Mouse (Mus musculus) brain, adult 10 weeks (tissue): ENCODE results near the gene Smox. TPM values are rescaled to one million over a fixed set of nuclear protein-coding genes. Genes with fewer than 3 reads are reported as not detected.

ENCODE experiments used
- polyA plus RNA-seq: library from polyadenylated mRNA; stranded (reverse); fragments of 350-450 nt; fragmentation: Illumina TruSeq; extraction: RNeasy Lipid Tissue Mini Kit (QIAGEN cat#74804); gene quantifications from one replicate; pipeline ENCODE4 v1.2.3, GENCODE M21; 2015; ENCODE audit warnings: low read depth, low replicate concordance

Gene Smox
- polyA plus RNA-seq = 53.9 TPM

DNA sequence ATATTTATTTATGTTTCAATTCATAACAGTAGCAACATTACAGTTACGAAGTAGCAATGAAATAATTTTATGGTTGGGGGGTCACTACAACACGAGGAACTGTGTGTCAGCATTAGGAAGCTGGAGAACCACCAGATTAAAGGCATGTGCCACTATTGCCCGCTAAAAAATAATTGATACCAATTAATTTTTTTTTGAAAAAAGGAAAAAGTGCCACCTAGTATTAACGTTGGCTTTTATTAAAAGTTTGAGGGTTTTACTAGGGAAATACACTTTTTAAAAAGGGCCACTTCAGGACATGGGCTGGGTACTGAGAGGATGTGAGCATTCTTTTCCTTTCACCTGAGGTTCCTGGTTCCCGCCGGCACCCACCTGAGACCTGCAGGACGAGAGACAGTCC lies at the start of gene Smox:
Gene Smox (plus strand): TSS at position 301 of the 400 bp plus-strand sequence.

DNA sequence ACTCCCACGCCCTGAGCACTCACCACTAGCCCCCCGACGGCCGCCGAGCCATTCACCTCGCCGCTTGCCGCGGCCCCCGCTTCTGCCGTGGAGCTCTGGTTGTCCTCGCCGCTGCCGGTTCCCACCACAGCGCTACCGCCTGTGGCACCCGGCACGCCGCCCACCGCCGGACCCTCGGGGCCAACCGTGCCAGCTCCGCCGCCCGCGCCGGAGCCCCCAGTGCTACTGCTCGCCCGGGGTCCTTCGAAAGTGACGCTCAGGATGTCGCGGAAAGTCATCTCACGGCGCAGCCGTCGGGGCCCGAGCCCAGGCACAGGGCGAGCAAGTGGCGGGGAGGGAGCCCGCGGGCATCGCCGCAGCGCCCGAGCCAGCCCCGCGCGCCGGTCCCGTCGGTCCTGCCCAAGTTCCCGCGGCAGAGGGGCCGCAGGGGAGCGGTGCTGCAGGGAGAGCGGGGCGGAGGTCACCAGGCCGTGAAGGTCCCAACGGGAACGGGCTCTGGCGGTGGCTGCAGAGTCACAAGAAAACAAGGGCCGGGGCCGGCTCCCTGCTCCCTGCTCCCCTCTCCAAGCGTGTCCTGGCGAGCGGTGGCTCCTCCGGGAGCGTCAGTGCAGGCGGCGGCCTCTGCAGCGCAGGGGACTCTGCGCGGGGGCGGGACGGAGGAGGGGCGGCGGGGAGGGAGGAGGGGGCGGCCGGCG lies 70.7 kb downstream of the Smox start, which contains the start of gene Adra1d:
Gene Adra1d (minus strand): TSS at position 393 of the 695 bp plus-strand sequence.

Other genes starting within 250 kb of the Smox start
- 44.0 TPM for gene Pank2, start 229.0 kb upstream of the Smox start, polyA plus RNA-seq
- 18.5 TPM for gene Rnf24, start 138.6 kb upstream of the Smox start, polyA plus RNA-seq
- gene Adra1d, start 70.8 kb downstream of the Smox start, polyA plus RNA-seq = 21.1 TPM